8 mouse cellular contexts compared by ENCODE assay signal in genomic region chr4:135945706-135946105, GRCm38 (mm10). TPM values are rescaled to one million over a fixed set of nuclear protein-coding genes. Genes with fewer than 3 reads are reported as not detected.
A peak's percentile ranks its signal among the peaks of the same experiment; 100 is the strongest.
DNase-seq lines count a peak whose midpoint lies in the region; ATAC-seq lines count a peak whose summit lies in the region.

No protein-coding gene starts in this region.

- peak; percentile 21 for ATAC-seq in lung, embryonic 16.5 days (ENCODE audit: low read depth)
- no peak for ATAC-seq in forebrain, embryonic 14.5 days
- ATAC-seq in liver, embryonic 12.5 days, result 0 out of 2 replicates have a peak, but pooled peaks have one; percentile 9
- ATAC-seq in stomach, embryonic 14.5 days (ENCODE audit: insufficient number of reproducible peaks, insufficient read depth, low FRiP score, low read depth), result no peak
- ATAC-seq in megakaryocyte-erythroid progenitor cell, adult 5-6 weeks (replicated peaks; ENCODE audit: low FRiP score, low TSS enrichment, poor library complexity, severe bottlenecking), result no peak; the same call in 1 of the 2 replicates

- peak overlapping the region; percentile 80 for H3K4me2 ChIP-seq in lung, embryonic 16.5 days (ENCODE audit: low read depth, low read length)
- H3K4me2 ChIP-seq in forebrain, embryonic 14.5 days (ENCODE audit: low read length), result peak overlapping the region; percentile 84
- H3K4me2 ChIP-seq in liver, embryonic 12.5 days, result peak overlapping the region; percentile 85
- peak overlapping the region; percentile 79 for H3K4me2 ChIP-seq in stomach, embryonic 14.5 days (replicated peaks; ENCODE audit: low read depth, low read length)

- H3K9me3 ChIP-seq in lung, embryonic 16.5 days (ENCODE audit: control insufficient read depth, low read length), result no peaks in the 10 kb centered on the region; the same call in 1 of the 2 replicates
- no peaks in the 10 kb centered on the region for H3K9me3 ChIP-seq in forebrain, embryonic 14.5 days (replicated peaks; ENCODE audit: control insufficient read depth, low read length)
- no peaks in the 10 kb centered on the region for H3K9me3 ChIP-seq in liver, embryonic 12.5 days (replicated peaks)
- H3K9me3 ChIP-seq in stomach, embryonic 14.5 days (ENCODE audit: control insufficient read depth, low read depth, low read length), result no peaks in the 10 kb centered on the region

- peak overlapping the region; percentile 92 for H3K4me3 ChIP-seq in lung, embryonic 16.5 days (ENCODE audit: low read length)
- H3K4me3 ChIP-seq in forebrain, embryonic 14.5 days (ENCODE audit: low read depth, low read length), result peak overlapping the region; percentile 75
- peak overlapping the region; percentile 86 for H3K4me3 ChIP-seq in liver, embryonic 12.5 days
- peak overlapping the region; percentile 85 for H3K4me3 ChIP-seq in stomach, embryonic 14.5 days (ENCODE audit: low read depth, low read length)

- peaks cover 12% of the 10 kb centered on the region; the same call in 1 of the 2 replicates for H3K4me1 ChIP-seq in lung, embryonic 16.5 days (replicated peaks; ENCODE audit: control insufficient read depth, insufficient read depth, low read length)
- peaks cover 4% of the 10 kb centered on the region for H3K4me1 ChIP-seq in forebrain, embryonic 14.5 days (ENCODE audit: control insufficient read depth, insufficient read depth, low read length)
- H3K4me1 ChIP-seq in liver, embryonic 12.5 days, result peaks cover 52% of the 10 kb centered on the region
- 0 out of 2 replicates have a peak, but pooled peaks cover 8% of the 10 kb centered on the region for H3K4me1 ChIP-seq in stomach, embryonic 14.5 days (ENCODE audit: control insufficient read depth, insufficient read depth, low read length)

- peak overlapping the region; percentile 87 for H3K9ac ChIP-seq in lung, embryonic 16.5 days (ENCODE audit: low read length)
- peak overlapping the region; percentile 83; the same call in 1 of the 2 replicates for H3K9ac ChIP-seq in forebrain, embryonic 14.5 days (ENCODE audit: low read length)
- peak overlapping the region; percentile 84 for H3K9ac ChIP-seq in liver, embryonic 12.5 days
- H3K9ac ChIP-seq in stomach, embryonic 14.5 days (replicated peaks; ENCODE audit: low read depth, low read length), result no peak overlapping the region

- 71% methylated on average over 10 of the region's 10 CpGs for WGBS in lung, embryonic 16.5 days
- WGBS in forebrain, embryonic 14.5 days, result 76% methylated on average over 10 of the region's 10 CpGs
- 65% methylated on average over 10 of the region's 10 CpGs for WGBS in liver, embryonic 12.5 days (ENCODE audit: insufficient replicate concordance)
- 68% methylated on average over 10 of the region's 10 CpGs for WGBS in stomach, embryonic 14.5 days

- H3K27ac ChIP-seq in lung, embryonic 16.5 days (ENCODE audit: low read length), result peak overlapping the region; percentile 70; the same call in 1 of the 2 replicates
- H3K27ac ChIP-seq in forebrain, embryonic 14.5 days (ENCODE audit: low read depth, low read length), result 0 out of 2 replicates have a peak overlapping the region, but pooled peaks have one; percentile 23
- H3K27ac ChIP-seq in liver, embryonic 12.5 days, result peak overlapping the region; percentile 71; the same call in 1 of the 2 replicates
- H3K27ac ChIP-seq in stomach, embryonic 14.5 days (ENCODE audit: low read length), result peak overlapping the region; percentile 61; the same call in 1 of the 2 replicates

- H3K36me3 ChIP-seq in lung, embryonic 16.5 days (ENCODE audit: control insufficient read depth, insufficient read depth, low read length), result peaks cover 4% of the 10 kb centered on the region
- H3K36me3 ChIP-seq in forebrain, embryonic 14.5 days (ENCODE audit: control insufficient read depth, insufficient read depth, low read length), result 0 out of 2 replicates have a peak, but pooled peaks cover 4% of the 10 kb centered on the region
- peaks cover 5% of the 10 kb centered on the region for H3K36me3 ChIP-seq in liver, embryonic 12.5 days
- no peaks in the 10 kb centered on the region for H3K36me3 ChIP-seq in stomach, embryonic 14.5 days (ENCODE audit: control insufficient read depth, insufficient read depth, low read length)

- intact Hi-C loops in left cerebral cortex, postnatal 4 days (cut with DNase I), result no loop called here

- no peaks in the 10 kb centered on the region for H3K27me3 ChIP-seq in lung, embryonic 16.5 days (ENCODE audit: control insufficient read depth, insufficient read depth, low read depth, low read length)
- H3K27me3 ChIP-seq in forebrain, embryonic 14.5 days (replicated peaks; ENCODE audit: control insufficient read depth, insufficient read depth, low read length), result no peaks in the 10 kb centered on the region
- H3K27me3 ChIP-seq in liver, embryonic 12.5 days (replicated peaks), result no peaks in the 10 kb centered on the region
- H3K27me3 ChIP-seq in stomach, embryonic 14.5 days (ENCODE audit: control insufficient read depth, insufficient read depth, low read length), result no peaks in the 10 kb centered on the region

- DNase-seq in lung, postnatal 4 days, result no peak
- no peak for DNase-seq in forebrain, embryonic 14.5 days (ENCODE audit: low spot score)
- no peak for DNase-seq in left cerebral cortex, postnatal 4 days
- DNase-seq in thymus, postnatal 10 days (ENCODE audit: low spot score in 2 of 2), result no peak

RNA-seq across cellular contexts. Expression of gene Hmgcl, which starts 0.5 kb away (rescaled TPM):
- polyA plus RNA-seq in lung, embryonic 16.5 days (2015; fragmentation: Nextera tagmentation; extraction: Ambion mirVana), result 73.0 and 76.9 TPM in 2 replicates
- 70.4 and 71.0 TPM in 2 replicates for polyA plus RNA-seq in forebrain, embryonic 14.5 days (2014; fragmentation: Nextera tagmentation; extraction: Ambion mirVana)
- 67.4 and 71.1 TPM in 2 replicates for polyA plus RNA-seq in liver, embryonic 12.5 days (2016; fragmentation: Nextera tagmentation; extraction: Ambion mirVana)
- 85.5 and 87.7 TPM in 2 replicates for polyA plus RNA-seq in stomach, embryonic 14.5 days (2014; fragmentation: Nextera tagmentation; extraction: Ambion mirVana)
- 10 to 100 TPM; 30.2 to 33.9 TPM for total RNA-seq in left cerebral cortex, postnatal 4 days (2021)
- total RNA-seq in megakaryocyte-erythroid progenitor cell, adult 5-6 weeks (2014; fragmentation: Nextera tagmentation), result 69.7 and 72.9 TPM in 2 replicates
- 42.6 and 65.4 TPM in 2 replicates for total RNA-seq in megakaryocyte-erythroid progenitor cell, adult 5-6 weeks (2017)

RNA-seq across cellular contexts. Expression of gene Gale, which starts 17.8 kb away (rescaled TPM):
- polyA plus RNA-seq in lung, embryonic 16.5 days (2015; fragmentation: Nextera tagmentation; extraction: Ambion mirVana), result 41.7 and 48.4 TPM in 2 replicates
- 32.9 and 35.7 TPM in 2 replicates for polyA plus RNA-seq in forebrain, embryonic 14.5 days (2014; fragmentation: Nextera tagmentation; extraction: Ambion mirVana)
- 36.0 and 41.2 TPM in 2 replicates for polyA plus RNA-seq in liver, embryonic 12.5 days (2016; fragmentation: Nextera tagmentation; extraction: Ambion mirVana)
- polyA plus RNA-seq in stomach, embryonic 14.5 days (2014; fragmentation: Nextera tagmentation; extraction: Ambion mirVana), result 47.7 and 48.1 TPM in 2 replicates
- total RNA-seq in left cerebral cortex, postnatal 4 days (2021), result 10 to 100 TPM; 30.9 to 35.8 TPM
- total RNA-seq in megakaryocyte-erythroid progenitor cell, adult 5-6 weeks (2014; fragmentation: Nextera tagmentation), result 13.8 and 22.1 TPM in 2 replicates
- total RNA-seq in megakaryocyte-erythroid progenitor cell, adult 5-6 weeks (2017), result 6.5 and 8.1 TPM in 2 replicates

RNA-seq across cellular contexts. Expression of gene Fuca1, which starts 25.2 kb away (rescaled TPM):
- polyA plus RNA-seq in lung, embryonic 16.5 days (2015; fragmentation: Nextera tagmentation; extraction: Ambion mirVana), result 76.4 and 94.8 TPM in 2 replicates
- 53.1 and 60.7 TPM in 2 replicates for polyA plus RNA-seq in forebrain, embryonic 14.5 days (2014; fragmentation: Nextera tagmentation; extraction: Ambion mirVana)
- polyA plus RNA-seq in liver, embryonic 12.5 days (2016; fragmentation: Nextera tagmentation; extraction: Ambion mirVana), result 22.2 and 23.8 TPM in 2 replicates
- polyA plus RNA-seq in stomach, embryonic 14.5 days (2014; fragmentation: Nextera tagmentation; extraction: Ambion mirVana), result 87.7 and 93.3 TPM in 2 replicates
- total RNA-seq in left cerebral cortex, postnatal 4 days (2021), result 10 to 100 TPM; 44.2 to 46.8 TPM
- 45.6 and 64.2 TPM in 2 replicates for total RNA-seq in megakaryocyte-erythroid progenitor cell, adult 5-6 weeks (2014; fragmentation: Nextera tagmentation)
- total RNA-seq in megakaryocyte-erythroid progenitor cell, adult 5-6 weeks (2017), result 136 and 139 TPM in 2 replicates

RNA-seq across cellular contexts. Expression of gene Lypla2, which starts 26.7 kb away (rescaled TPM):
- 110 and 113 TPM in 2 replicates for polyA plus RNA-seq in lung, embryonic 16.5 days (2015; fragmentation: Nextera tagmentation; extraction: Ambion mirVana)
- 163 and 168 TPM in 2 replicates for polyA plus RNA-seq in forebrain, embryonic 14.5 days (2014; fragmentation: Nextera tagmentation; extraction: Ambion mirVana)
- polyA plus RNA-seq in liver, embryonic 12.5 days (2016; fragmentation: Nextera tagmentation; extraction: Ambion mirVana), result 59.5 and 61.7 TPM in 2 replicates
- 101 and 104 TPM in 2 replicates for polyA plus RNA-seq in stomach, embryonic 14.5 days (2014; fragmentation: Nextera tagmentation; extraction: Ambion mirVana)
- 100 to 1,000 TPM; 110 to 122 TPM for total RNA-seq in left cerebral cortex, postnatal 4 days (2021)
- 45.2 and 63.2 TPM in 2 replicates for total RNA-seq in megakaryocyte-erythroid progenitor cell, adult 5-6 weeks (2014; fragmentation: Nextera tagmentation)
- total RNA-seq in megakaryocyte-erythroid progenitor cell, adult 5-6 weeks (2017), result 13.7 and 17.5 TPM in 2 replicates

RNA-seq across cellular contexts. Expression of gene Pithd1, which starts 41.4 kb away (rescaled TPM):
- 49.1 and 49.3 TPM in 2 replicates for polyA plus RNA-seq in lung, embryonic 16.5 days (2015; fragmentation: Nextera tagmentation; extraction: Ambion mirVana)
- 56.1 and 58.0 TPM in 2 replicates for polyA plus RNA-seq in forebrain, embryonic 14.5 days (2014; fragmentation: Nextera tagmentation; extraction: Ambion mirVana)
- 115 and 121 TPM in 2 replicates for polyA plus RNA-seq in liver, embryonic 12.5 days (2016; fragmentation: Nextera tagmentation; extraction: Ambion mirVana)
- polyA plus RNA-seq in stomach, embryonic 14.5 days (2014; fragmentation: Nextera tagmentation; extraction: Ambion mirVana), result 45.9 and 46.6 TPM in 2 replicates
- 10 to 100 TPM; 31.0 to 38.1 TPM for total RNA-seq in left cerebral cortex, postnatal 4 days (2021)
- total RNA-seq in megakaryocyte-erythroid progenitor cell, adult 5-6 weeks (2014; fragmentation: Nextera tagmentation), result 42.5 and 52.7 TPM in 2 replicates
- total RNA-seq in megakaryocyte-erythroid progenitor cell, adult 5-6 weeks (2017), result 31.3 and 34.5 TPM in 2 replicates

Comparison
In these comparisons a context has a peak if more than half of its experiments do, and no peak if none do; other contexts are left out.
1. ATAC-seq: peak in lung, embryonic 16.5 days (single experiment) and liver, embryonic 12.5 days (single experiment); none in forebrain, embryonic 14.5 days (single experiment), stomach, embryonic 14.5 days (single experiment) and megakaryocyte-erythroid progenitor cell, adult 5-6 weeks (single experiment).
2. Peak in every context shown above with its lines, with median percentiles within 50 percentile points of each other: H3K27ac ChIP-seq, H3K4me2 ChIP-seq and H3K4me3 ChIP-seq.